Mouse (Mus musculus): ENCODE data around the gene Crhr1. TPM values are rescaled to one million over a fixed set of nuclear protein-coding genes. Genes with fewer than 3 reads are reported as not detected.

Gene Crhr1
- total and polyA plus RNA-seq, 3 experiments, result not detected

- TF ChIP-seq TCF12 (IDR thresholded peaks at IDR 0.05; ENCODE audit: low read depth, low read length), result no peak
- TF ChIP-seq JUND (IDR thresholded peaks at IDR 0.05; ENCODE audit: low read depth, low read length), result no peak
- no peak for TF ChIP-seq MAZ (IDR thresholded peaks at IDR 0.05; ENCODE audit: low read depth, low read length)
- no peak for TF ChIP-seq NRF1 (IDR thresholded peaks at IDR 0.05; ENCODE audit: insufficient read depth, low read depth, low read length, poor library complexity, severe bottlenecking)
- no peak for TF ChIP-seq E2F4 (IDR thresholded peaks at IDR 0.05; ENCODE audit: borderline replicate concordance, low read depth, low read length)
- TF ChIP-seq SMC3 (IDR thresholded peaks at IDR 0.05; ENCODE audit: low read depth, low read length), result no peak
- no peak for TF ChIP-seq TAL1 (IDR thresholded peaks at IDR 0.05; ENCODE audit: low read length)
- no peak for TF ChIP-seq TBP (IDR thresholded peaks at IDR 0.05; ENCODE audit: low read depth, low read length)
- TF ChIP-seq ZC3H11A (IDR thresholded peaks at IDR 0.05; ENCODE audit: low read depth, low read length), result no peak
- no peak for TF ChIP-seq MYC (IDR thresholded peaks at IDR 0.05; ENCODE audit: low read depth, low read length)
- no peak for TF ChIP-seq ELF1 (IDR thresholded peaks at IDR 0.05; ENCODE audit: low read depth, low read length)
- DNase-seq (ENCODE audit: low read depth, low spot score), result no peak
- Histone ChIP-seq H3K27ac (ENCODE audit: control insufficient read depth, low read depth, low read length) (no peak overlapping the region), H3K4me3 (ENCODE audit: control insufficient read depth in 1 of 2, insufficient read depth in 1 of 2, low read depth in 2 of 2, low read length in 2 of 2) (no peak overlapping the region), H3K36me3 (ENCODE audit: control insufficient read depth in 1 of 2, insufficient read depth in 2 of 2, low read length in 2 of 2) (no peaks in the 10 kb centered on the region), H3K79me2 (ENCODE audit: control insufficient read depth, insufficient read depth, low read length, poor library complexity) (no peaks in the 10 kb centered on the region), H3K9ac (ENCODE audit: control insufficient read depth, low read depth, low read length, poor library complexity, severe bottlenecking) (no peak overlapping the region), H3K9me3 (replicated peaks; ENCODE audit: insufficient read depth, low read length) (no peaks in the 10 kb centered on the region), H3K27me3 (ENCODE audit: control insufficient read depth in 1 of 2, insufficient read depth in 2 of 2, low read length in 2 of 2) (peaks cover 0 to 3% of the 10 kb centered on the region in 2 experiments; a peak in 2 of 4 replicates), H3K4me1 (ENCODE audit: control insufficient read depth in 1 of 2, insufficient read depth in 2 of 2, low read length in 2 of 2) (no peaks in the 10 kb centered on the region)
These were observed 62.7 kb downstream of the Crhr1 start for GRCm38 (mm10) chr11:104195382-104195781.

DNA sequence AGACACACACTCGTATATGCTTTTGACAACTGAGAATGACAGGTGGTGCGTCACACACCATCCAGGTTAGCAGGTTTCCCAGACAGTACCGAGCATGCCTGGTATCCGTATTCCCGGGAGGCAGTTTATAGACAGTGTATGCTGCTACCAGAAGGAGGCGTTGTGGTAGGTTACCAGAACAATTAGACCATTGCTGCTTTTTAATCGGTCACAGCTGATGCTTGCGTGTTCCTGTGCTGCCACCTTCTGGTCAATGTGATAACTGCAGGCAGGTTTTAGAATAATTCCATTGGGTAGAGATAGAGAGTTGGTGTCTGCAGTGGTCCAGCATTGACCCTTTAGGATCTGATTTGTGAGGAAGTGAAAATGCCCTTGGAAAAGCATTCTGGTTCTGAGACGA is 63.1 kb downstream of the Crhr1 start:
- 0 out of 2 replicates have a peak, but pooled peaks have one; percentile 13 for TF ChIP-seq NRF1 (IDR thresholded peaks at IDR 0.05; ENCODE audit: insufficient read depth, low read depth, low read length, poor library complexity, severe bottlenecking)
- 0 out of 2 replicates have a peak, but pooled peaks have one; percentile 10 for TF ChIP-seq BHLHE40 (IDR thresholded peaks at IDR 0.05; ENCODE audit: borderline replicate concordance, low read depth, low read length)
- TF ChIP-seq ZC3H11A (IDR thresholded peaks at IDR 0.05; ENCODE audit: low read depth, low read length), result peak; percentile 88
- peak in 2 of 3 experiments; percentile 90 to 99; a peak in 5 of 6 replicates for TF ChIP-seq CTCF (IDR thresholded peaks at IDR 0.05 in 2 of 3, conservative IDR thresholded peaks at IDR 0.05 in 1 of 3; ENCODE audit: control insufficient read depth in 1 of 3, insufficient read depth in 1 of 3, low read depth in 2 of 3, low read length in 3 of 3, poor library complexity in 1 of 3, severe bottlenecking in 1 of 3)
- no peak for TF ChIP-seq CHD2 (IDR thresholded peaks at IDR 0.05; ENCODE audit: low read length)
- TF ChIP-seq JUND (IDR thresholded peaks at IDR 0.05; ENCODE audit: low read depth, low read length), result peak; percentile 57; the same call in 1 of the 2 replicates
- TF ChIP-seq SMC3 (IDR thresholded peaks at IDR 0.05; ENCODE audit: low read depth, low read length), result peak; percentile 93
- 0 out of 2 replicates have a peak, but pooled peaks have one; percentile 37 for TF ChIP-seq GATA1 (IDR thresholded peaks at IDR 0.05; ENCODE audit: low read depth, low read length)
- no peak for TF ChIP-seq POLR2AphosphoS5 (IDR thresholded peaks at IDR 0.05; ENCODE audit: borderline replicate concordance, low read depth, low read length)
- TF ChIP-seq SIN3A (IDR thresholded peaks at IDR 0.05; ENCODE audit: low read length), result peak; percentile 44; the same call in 1 of the 2 replicates
- no peaks in the 10 kb centered on the region for H3K9me3 ChIP-seq (replicated peaks; ENCODE audit: insufficient read depth, low read length)

More for the DNA sequence above, 63.1 kb downstream of the Crhr1 start:
- Histone ChIP-seq H3K4me3 (ENCODE audit: control insufficient read depth in 1 of 2, insufficient read depth in 1 of 2, low read depth in 2 of 2, low read length in 2 of 2) (no peak overlapping the region), H3K27me3 (ENCODE audit: control insufficient read depth in 1 of 2, insufficient read depth in 2 of 2, low read length in 2 of 2) (peaks cover 0 to 3% of the 10 kb centered on the region in 2 experiments; a peak in 2 of 4 replicates), H3K9ac (ENCODE audit: control insufficient read depth, low read depth, low read length, poor library complexity, severe bottlenecking) (no peak overlapping the region), H3K4me1 (ENCODE audit: control insufficient read depth in 1 of 2, insufficient read depth in 2 of 2, low read length in 2 of 2) (no peaks in the 10 kb centered on the region), H3K27ac (ENCODE audit: control insufficient read depth, low read depth, low read length) (no peak overlapping the region), H3K36me3 (ENCODE audit: control insufficient read depth in 1 of 2, insufficient read depth in 2 of 2, low read length in 2 of 2) (no peaks in the 10 kb centered on the region), H3K79me2 (ENCODE audit: control insufficient read depth, insufficient read depth, low read length, poor library complexity) (no peaks in the 10 kb centered on the region)
- DNase-seq (ENCODE audit: low read depth, low spot score), result peak; percentile 87

All from MEL (cell line).